Mouse (Mus musculus) right cerebral cortex, adult 2 months (tissue): Measurements from ENCODE around the gene Kcnab2.

ENCODE experiments used
- DNase-seq, 2 experiments: peaks; one replicate each; pipeline ENCODE4 v3.0.0; 2021 to 2022; ENCODE audit warnings: low spot score in 2 of 2

Gene Kcnab2

GRCm38 (mm10) chr4:152453079-152453478 is 24.6 kb downstream of the Kcnab2 start:
- DNase-seq = peak; percentile 85 to 87

GRCm38 (mm10) chr4:152451371-152451770 is 26.3 kb downstream of the Kcnab2 start:
- DNase-seq = no peak

- DNase-seq = no peak
Measured at GRCm38 (mm10) chr4:152448666-152449018, 29.0 kb downstream of the Kcnab2 start.

- DNase-seq = no peak
Measured at GRCm38 (mm10) chr4:152447731-152448665, 29.7 kb downstream of the Kcnab2 start.

GRCm38 (mm10) chr4:152446178-152446577 is 31.5 kb downstream of the Kcnab2 start:
- no peak for DNase-seq

- DNase-seq = no peak
Measured at GRCm38 (mm10) chr4:152441536-152441935, 36.1 kb downstream of the Kcnab2 start.

GRCm38 (mm10) chr4:152440882-152441281 is 36.8 kb downstream of the Kcnab2 start:
- no peak for DNase-seq

GRCm38 (mm10) chr4:152435255-152435654 is 42.4 kb downstream of the Kcnab2 start:
- peak; percentile 81 to 84 for DNase-seq

- peak; percentile 94 to 96 for DNase-seq
Measured at GRCm38 (mm10) chr4:152434836-152435235, 42.8 kb downstream of the Kcnab2 start.

GRCm38 (mm10) chr4:152432308-152432707 is 45.4 kb downstream of the Kcnab2 start:
- DNase-seq = peak; percentile 48 to 70

GRCm38 (mm10) chr4:152428259-152428658 is 49.4 kb downstream of the Kcnab2 start:
- peak; percentile 59 for DNase-seq

- DNase-seq = no peak
Measured at GRCm38 (mm10) chr4:152424922-152425321, 52.7 kb downstream of the Kcnab2 start.

GRCm38 (mm10) chr4:152424341-152424740 is 53.3 kb downstream of the Kcnab2 start:
- no peak for DNase-seq

GRCm38 (mm10) chr4:152423576-152423975 is 54.1 kb downstream of the Kcnab2 start:
- no peak for DNase-seq

- DNase-seq = no peak
Measured at GRCm38 (mm10) chr4:152418229-152419060, 59.2 kb downstream of the Kcnab2 start.

GRCm38 (mm10) chr4:152412524-152413080 is 65.1 kb downstream of the Kcnab2 start:
- DNase-seq = no peak

- no peak for DNase-seq
Measured at GRCm38 (mm10) chr4:152410961-152411360, 66.7 kb downstream of the Kcnab2 start.

- DNase-seq = no peak
Measured at GRCm38 (mm10) chr4:152406531-152406930, 71.1 kb downstream of the Kcnab2 start.

- DNase-seq = peak in 1 of 2 experiments; percentile 63
Measured at GRCm38 (mm10) chr4:152405671-152406201, 71.9 kb downstream of the Kcnab2 start.

- DNase-seq = no peak
Measured at GRCm38 (mm10) chr4:152405143-152405542, 72.5 kb downstream of the Kcnab2 start.

- DNase-seq = no peak
Measured at GRCm38 (mm10) chr4:152398926-152399325, 78.7 kb downstream of the Kcnab2 start.

GRCm38 (mm10) chr4:152392627-152393026 is 85.0 kb downstream of the Kcnab2 start:
- no peak for DNase-seq
